Mouse (Mus musculus): Measurements from ENCODE around the gene Gm10490.
A peak's percentile ranks its signal among the peaks of the same experiment; 100 is the strongest.

Gene Gm10490

DNA sequence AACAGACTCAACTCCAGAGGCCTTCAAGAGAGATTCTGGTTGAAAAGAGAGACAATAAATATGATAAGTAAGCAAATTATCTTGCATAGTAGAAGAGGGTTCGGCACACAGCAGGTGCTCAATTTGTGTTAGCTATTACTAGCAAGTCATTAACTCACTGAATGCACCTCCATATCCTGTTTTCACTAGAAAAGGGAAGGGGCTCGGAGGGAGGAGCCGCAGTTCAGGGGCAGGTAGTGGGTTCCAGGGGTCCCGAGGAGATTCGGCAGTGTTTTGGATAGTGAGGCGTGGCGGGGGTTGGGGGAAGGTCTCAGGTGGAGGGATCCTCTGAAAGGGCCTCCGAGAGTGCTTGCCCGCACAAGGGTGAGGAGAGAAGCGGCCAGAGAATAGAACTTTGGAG lies 17.8 kb downstream of the Gm10490 start:
- no peak for DNase-seq

DNA sequence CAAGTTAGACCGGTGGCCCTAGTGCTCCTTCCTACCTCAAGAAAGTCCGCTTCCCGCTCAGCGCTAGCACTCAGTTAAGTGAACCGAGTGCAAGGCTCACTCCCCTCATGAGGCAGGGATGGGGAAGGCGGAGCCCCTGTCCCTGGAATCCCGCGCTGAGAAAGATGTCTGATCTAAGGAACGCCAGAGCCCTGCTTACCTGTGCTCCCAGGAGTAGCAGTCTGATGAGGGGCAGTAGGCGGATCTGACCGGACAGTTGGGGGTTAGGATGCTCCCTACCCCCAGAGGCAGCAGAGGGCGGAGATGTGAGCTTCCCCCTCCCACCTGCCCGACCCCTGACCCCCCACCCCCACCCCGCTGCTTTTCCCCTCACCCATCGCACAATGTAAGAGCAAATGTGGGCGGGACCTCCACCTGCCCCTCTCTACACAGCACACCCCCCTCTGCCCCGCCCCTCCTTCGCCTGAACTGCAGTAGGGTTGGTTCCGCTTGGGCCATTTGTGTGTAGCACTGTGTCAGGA lies 19.0 kb downstream of the Gm10490 start, which contains the start of gene Eras:
Gene Eras (minus strand): TSS at position 338 of the 521 bp plus-strand sequence.
- DNase-seq = no peak

DNA sequence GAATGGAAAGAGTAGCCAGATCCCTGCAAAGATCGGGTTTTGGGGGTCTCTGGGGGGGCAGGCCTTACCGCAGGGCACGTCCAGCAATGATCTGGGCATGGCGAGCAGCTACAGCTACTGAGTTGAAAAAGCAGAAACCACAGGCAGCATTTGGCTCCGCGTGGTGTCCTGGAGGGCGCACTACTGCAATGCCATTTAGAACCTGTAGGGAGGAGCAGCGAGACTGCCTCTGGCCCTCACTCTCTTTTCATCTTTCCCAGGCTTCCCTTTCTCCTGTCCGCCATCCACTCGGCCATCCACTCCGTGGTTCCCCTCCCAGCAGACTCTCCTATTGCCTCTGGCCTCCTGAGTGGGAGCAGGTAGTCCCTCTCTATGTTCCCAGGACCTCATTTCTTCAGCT lies 27.5 kb downstream of the Gm10490 start:
- no peak for DNase-seq

GRCm38 (mm10) chrX:7937667-7938066 lies 28.3 kb downstream of the Gm10490 start:
- no peak for DNase-seq

GRCm38 (mm10) chrX:7945618-7946017 lies 36.3 kb downstream of the Gm10490 start:
- DNase-seq = no peak

DNA sequence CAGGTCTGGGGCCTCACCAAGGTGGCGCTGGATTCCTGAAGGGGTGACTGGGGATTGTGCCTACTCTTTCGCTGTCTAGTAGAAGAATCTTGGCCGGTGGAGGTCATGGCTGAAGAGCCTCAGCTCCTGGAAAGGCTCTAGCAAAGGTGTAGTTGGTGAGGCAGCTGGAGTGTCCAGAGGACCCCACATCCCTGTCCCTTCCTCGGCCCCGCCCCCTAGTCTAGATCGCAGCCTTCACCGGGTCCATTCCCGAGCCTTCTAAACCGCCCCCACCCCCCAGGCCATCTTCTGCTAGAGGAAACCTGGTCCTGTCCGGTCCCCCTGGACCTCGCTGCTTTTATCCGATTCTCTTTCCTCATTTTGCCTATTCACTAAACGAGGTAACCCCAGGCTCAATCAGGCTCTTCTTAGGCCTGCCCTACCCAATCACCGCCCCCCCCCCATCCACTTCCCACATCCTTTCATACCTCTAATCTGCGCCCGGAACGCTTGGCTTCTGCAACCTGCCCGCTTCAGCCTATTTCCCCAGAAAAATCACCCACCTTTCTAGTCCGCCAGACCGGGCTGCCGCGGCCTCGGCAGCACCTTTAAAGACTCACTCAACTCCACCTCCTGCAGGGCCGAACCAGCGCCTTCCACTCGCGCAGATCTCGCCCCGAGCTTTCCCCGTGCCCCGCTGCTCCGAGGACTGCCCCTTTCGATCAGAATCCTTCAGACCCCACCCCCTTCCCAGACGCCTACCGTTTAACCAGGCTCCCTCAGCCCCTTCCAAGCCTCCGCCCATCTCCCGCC lies 38.0 kb downstream of the Gm10490 start, which contains the start of gene Hdac6:
Gene Hdac6 (minus strand): TSS at position 782 of the 792 bp plus-strand sequence.
- DNase-seq = peak; percentile 30

DNA sequence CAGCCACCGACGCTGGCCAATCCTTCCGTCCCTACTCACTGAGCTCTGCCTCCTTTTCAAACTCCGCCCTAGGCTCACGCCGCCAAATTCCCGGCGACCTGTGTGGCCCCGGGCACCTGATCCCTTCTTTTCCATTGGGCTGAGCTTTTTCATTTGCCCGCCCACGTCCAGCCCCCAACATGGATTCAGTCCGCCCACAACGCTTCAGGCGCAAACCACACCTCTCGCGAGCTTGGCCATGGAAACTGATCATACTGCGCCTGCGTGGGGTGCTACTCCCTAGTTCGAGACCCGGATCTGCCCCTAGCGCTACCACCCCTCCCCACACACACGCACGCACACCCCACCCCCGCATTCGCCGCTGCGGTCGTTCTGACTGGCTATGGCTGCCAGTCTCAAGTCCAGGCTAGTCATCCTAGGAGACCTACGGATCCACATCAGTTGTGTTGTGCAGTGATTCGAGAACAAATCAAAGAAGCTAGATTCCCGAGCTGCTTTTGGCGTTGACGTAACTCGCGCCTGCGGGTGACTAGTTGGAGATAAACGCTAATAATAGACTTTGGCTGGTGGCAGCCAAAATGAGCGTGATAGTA lies 38.7 kb downstream of the Gm10490 start:
- peak; percentile 92 for DNase-seq

DNA sequence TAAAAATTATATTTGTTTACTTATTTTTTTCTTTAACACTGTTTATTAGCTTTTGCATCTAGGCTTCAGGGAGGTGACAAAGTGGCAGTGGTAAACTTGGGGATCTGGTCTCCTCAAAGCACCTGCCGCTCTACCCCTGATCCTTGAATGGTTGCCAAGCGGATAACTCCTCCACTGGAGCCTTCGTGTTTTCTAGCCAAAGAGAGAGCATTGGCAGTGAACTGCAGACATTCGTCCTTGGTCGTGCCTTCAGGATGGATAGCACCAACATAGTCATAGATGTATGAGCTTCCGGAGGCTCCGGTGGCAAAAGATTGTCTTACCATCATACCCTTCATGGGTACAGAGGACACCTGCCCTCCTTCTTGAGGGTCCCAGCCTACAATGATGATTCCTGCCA lies 40.7 kb downstream of the Gm10490 start:
- no peak for DNase-seq

DNA sequence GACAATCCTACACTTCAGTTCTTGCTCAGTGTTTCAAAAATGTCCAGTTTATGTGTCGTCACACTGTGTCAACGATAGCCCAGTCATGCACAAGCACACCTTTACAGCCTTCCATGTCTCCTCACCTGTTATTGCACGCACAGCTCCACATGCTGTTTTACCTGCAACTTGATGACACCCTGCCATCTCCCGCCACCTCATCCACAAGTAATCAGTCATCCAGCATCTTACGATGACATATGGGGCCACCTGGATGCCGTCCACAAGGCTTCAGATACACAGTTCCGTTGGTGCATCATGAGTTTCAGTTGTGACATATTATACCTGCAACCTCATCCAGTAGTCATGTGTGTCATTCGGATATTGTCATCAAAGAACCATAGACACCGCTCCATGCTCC lies 49.5 kb downstream of the Gm10490 start:
- DNase-seq = no peak
